Mouse (Mus musculus) cerebellum, postnatal 36 days (tissue): ENCODE measurements around the gene Dph1.

Experiments used
- DNase-seq, 2 experiments: peaks; one replicate each; pipeline ENCODE4 v3.0.0; 2021 to 2022; ENCODE audit warnings: mixed read lengths in 2 of 2

The Dph1 gene

GRCm38 (mm10) chr11:75173095-75173798 lies 17.8 kb downstream of the Dph1 start:
- peak; percentile 87 to 89 for DNase-seq

GRCm38 (mm10) chr11:75172151-75173094 lies 18.6 kb downstream of the Dph1 start:
- no peak for DNase-seq

- no peak for DNase-seq
Measured at GRCm38 (mm10) chr11:75171186-75171865, 19.7 kb downstream of the Dph1 start.

GRCm38 (mm10) chr11:75170136-75170751 lies 20.8 kb downstream of the Dph1 start:
- peak; percentile 96 to 99 for DNase-seq

- no peak for DNase-seq
Measured at GRCm38 (mm10) chr11:75169405-75170080, 21.5 kb downstream of the Dph1 start, which contains the start of gene Hic1. TSS of gene Hic1 (minus strand) at chr11:75169519.

GRCm38 (mm10) chr11:75168590-75169361 lies 22.3 kb downstream of the Dph1 start:
- DNase-seq: peak; percentile 73 to 82

GRCm38 (mm10) chr11:75167643-75168589 lies 23.1 kb downstream of the Dph1 start:
- no peak for DNase-seq

- no peak for DNase-seq
Measured at GRCm38 (mm10) chr11:75166861-75167642, 24.0 kb downstream of the Dph1 start.

- DNase-seq: no peak
Measured at GRCm38 (mm10) chr11:75166193-75166842, 24.7 kb downstream of the Dph1 start.

GRCm38 (mm10) chr11:75165441-75166192 lies 25.4 kb downstream of the Dph1 start:
- DNase-seq: peak; percentile 56 to 65

- DNase-seq: no peak
Measured at GRCm38 (mm10) chr11:75164750-75165149, 26.3 kb downstream of the Dph1 start.

- no peak for DNase-seq
Measured at GRCm38 (mm10) chr11:75164051-75164450, 27.0 kb downstream of the Dph1 start.

- no peak for DNase-seq
Measured at GRCm38 (mm10) chr11:75163379-75163778, 27.7 kb downstream of the Dph1 start.

GRCm38 (mm10) chr11:75162591-75163080 lies 28.4 kb downstream of the Dph1 start:
- no peak for DNase-seq

- DNase-seq: no peak
Measured at GRCm38 (mm10) chr11:75161417-75162008, 29.5 kb downstream of the Dph1 start.

GRCm38 (mm10) chr11:75160954-75161353 lies 30.1 kb downstream of the Dph1 start:
- no peak for DNase-seq

- no peak for DNase-seq
Measured at GRCm38 (mm10) chr11:75159564-75159963, 31.5 kb downstream of the Dph1 start.
